Mouse (Mus musculus) bone marrow macrophage, adult 2 months (primary cell): ENCODE measurements around the gene Nfib. TPM values are rescaled to one million over a fixed set of nuclear protein-coding genes. Genes with fewer than 3 reads are reported as not detected.

Source experiments
- H3K27ac ChIP-seq: 2 replicates; pipeline ENCODE4 v1.5.1; 2012; ENCODE audit warnings: low read depth, low read length; ENCODE audit not compliant: insufficient read depth
- H3K4me1 ChIP-seq: 2 replicates; pipeline ENCODE4 v1.6.1; 2012; ENCODE audit warnings: low read length; ENCODE audit not compliant: control insufficient read depth, insufficient read depth
- H3K4me3 ChIP-seq: 2 replicates; pipeline ENCODE4 v1.5.1; 2012; ENCODE audit warnings: mild to moderate bottlenecking, low read length, moderate library complexity; ENCODE audit not compliant: insufficient read depth
- CTCF ChIP-seq: IDR thresholded peaks from 2 replicates; pipeline ENCODE4 v1.5.1; 2012; ENCODE audit warnings: low read depth, mild to moderate bottlenecking, low read length, moderate library complexity
- POLR2A ChIP-seq: IDR thresholded peaks from 2 replicates; pipeline ENCODE4 v1.6.1; 2012; ENCODE audit warnings: mild to moderate bottlenecking, low read depth, low read length, borderline replicate concordance
- polyA plus RNA-seq: library from polyadenylated mRNA; stranded (reverse); fragments of >200 nt; gene quantifications from 2 replicates; pipeline ENCODE4 v1.2.4, GENCODE M21; 2012; ENCODE audit not compliant: missing spikeins, insufficient read depth, insufficient read length

Nfib gene
- polyA plus RNA-seq, 1 experiment: 0.56 TPM

DNA sequence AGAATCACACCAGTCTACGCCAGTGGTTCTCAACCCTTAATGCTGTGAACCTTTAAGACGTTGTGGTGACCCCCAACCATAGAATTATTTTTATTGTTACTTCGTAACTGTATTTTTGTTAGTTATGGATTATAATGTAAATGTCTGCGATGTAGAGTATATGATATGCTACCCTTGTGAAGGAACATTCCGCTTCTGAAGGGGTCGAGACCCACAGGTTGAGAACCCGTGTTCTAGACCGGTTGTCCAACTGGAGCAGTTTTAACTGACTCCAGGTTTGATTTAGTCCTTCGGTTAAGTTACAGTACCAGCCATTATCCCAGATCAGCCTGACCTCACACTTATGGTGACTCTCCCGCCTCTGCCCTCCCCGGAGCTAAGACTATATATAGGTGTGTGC, 70.4 kb downstream of the Nfib start:
- no peaks in the 10 kb centered on the region for H3K4me1 ChIP-seq
- no peak overlapping the region for H3K27ac ChIP-seq
- no peak overlapping the region for H3K4me3 ChIP-seq
- no peak for TF ChIP-seq POLR2A
- TF ChIP-seq CTCF: no peak

DNA sequence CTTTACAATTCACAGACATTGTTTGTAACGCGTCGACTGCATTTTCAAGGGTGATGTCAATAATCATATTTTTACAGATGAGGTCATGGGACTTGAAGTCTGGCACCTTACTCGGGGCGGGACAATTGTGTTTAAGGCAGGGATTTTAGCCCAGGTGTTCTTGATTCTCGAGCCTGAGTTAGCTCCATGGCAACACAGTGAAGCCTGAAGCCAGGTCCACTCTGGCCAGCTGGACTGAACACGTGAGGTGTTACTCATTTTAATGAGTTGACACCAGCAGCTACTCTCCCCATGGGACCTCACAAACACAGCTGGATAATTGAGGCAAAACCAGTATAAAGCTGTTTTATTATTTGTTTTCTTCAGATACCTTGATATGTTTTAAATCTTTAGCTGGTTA, 71.2 kb downstream of the Nfib start:
- H3K4me3 ChIP-seq: no peak overlapping the region
- H3K27ac ChIP-seq: no peak overlapping the region

DNA sequence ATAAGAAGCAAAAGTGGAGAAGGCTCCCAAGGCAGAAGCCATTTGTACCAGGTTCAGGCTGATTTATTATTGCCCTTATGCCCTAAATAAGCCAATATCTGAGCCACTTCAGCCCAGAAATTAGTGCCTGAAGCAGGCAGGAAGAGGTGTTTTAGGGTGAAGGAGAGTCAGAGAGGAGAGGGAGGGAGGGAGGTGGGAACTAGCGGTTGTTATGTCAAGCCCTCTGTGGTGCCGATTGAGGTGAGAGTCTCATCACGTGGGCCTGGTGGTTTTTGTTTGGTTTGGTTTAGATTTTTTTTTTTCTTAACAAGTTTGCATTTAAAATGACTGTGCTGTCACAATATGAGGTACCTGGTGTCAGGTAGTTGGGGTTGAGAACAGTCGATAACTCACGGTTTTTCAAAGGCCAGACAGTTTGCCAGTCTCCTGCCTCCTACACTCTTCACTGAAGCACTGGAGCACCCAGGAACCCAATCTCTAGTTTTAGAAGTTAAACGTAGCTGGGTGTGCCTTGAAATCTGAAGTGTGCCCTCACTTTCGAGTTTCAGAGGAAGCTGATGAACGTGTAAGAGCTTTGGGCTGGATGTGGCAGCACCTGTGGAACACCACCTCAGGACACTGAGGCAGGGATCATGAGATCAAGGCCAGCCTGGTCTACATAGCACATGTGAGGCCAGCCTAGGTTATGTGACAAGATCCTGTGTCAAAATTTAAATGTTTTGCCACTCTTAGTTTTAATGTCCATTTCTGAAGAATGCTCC, 81.1 kb downstream of the Nfib start:
- TF ChIP-seq POLR2A (no peak), CTCF (no peak)
- Histone ChIP-seq H3K4me1 (no peaks in the 10 kb centered on the region), H3K4me3 (no peak overlapping the region), H3K27ac (no peak overlapping the region)

More for the DNA sequence above, 71.2 kb downstream of the Nfib start:
- TF ChIP-seq CTCF (no peak), POLR2A (no peak)
- H3K4me1 ChIP-seq: no peaks in the 10 kb centered on the region

DNA sequence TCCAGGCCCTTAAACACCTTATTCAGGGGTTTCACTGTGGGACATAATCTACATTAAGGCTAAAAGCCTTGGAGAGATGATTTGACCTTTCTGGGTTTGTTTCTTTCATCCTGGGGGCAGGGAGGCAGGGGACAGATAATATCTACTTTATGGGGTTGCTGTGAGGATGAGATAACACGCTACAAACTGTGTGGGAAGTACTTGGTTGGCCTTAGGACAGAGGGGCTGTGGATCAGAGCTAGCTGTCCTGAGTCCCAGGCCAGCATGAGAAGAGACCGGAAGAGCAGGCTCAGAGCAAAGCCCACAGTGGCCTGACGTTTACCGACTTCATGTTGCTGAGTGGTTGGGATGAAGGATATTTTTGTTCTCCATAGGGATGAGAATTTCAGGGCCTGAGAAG, 81.7 kb downstream of the Nfib start:
- TF ChIP-seq CTCF (no peak), POLR2A (no peak)
- H3K27ac ChIP-seq: no peak overlapping the region
- H3K4me3 ChIP-seq: no peak overlapping the region
- no peaks in the 10 kb centered on the region for H3K4me1 ChIP-seq

DNA sequence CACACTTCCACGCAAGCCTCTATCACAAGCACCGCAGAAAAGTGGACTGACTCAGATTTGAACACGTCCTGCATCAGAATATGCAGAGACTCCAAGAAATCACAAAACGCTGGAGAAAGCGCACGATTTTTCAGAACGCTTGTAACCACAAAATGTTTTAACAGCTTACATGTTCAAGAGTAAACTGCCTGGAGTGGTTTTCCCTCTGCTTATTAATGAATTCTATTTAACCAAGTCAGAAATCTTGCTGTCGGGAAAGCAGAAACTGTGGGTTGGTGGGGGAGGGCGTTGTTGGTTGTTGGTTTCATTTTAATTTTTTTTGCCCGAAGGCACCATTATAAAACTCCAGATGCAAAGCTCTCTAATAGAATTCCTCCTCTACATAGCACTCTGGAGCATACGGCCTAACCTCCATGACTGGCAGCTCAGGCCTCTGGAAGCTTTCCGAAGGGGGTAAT, 82.4 kb downstream of the Nfib start:
- Histone ChIP-seq H3K4me3 (no peak overlapping the region), H3K4me1 (no peaks in the 10 kb centered on the region), H3K27ac (no peak overlapping the region)
- TF ChIP-seq CTCF (no peak), POLR2A (no peak)

DNA sequence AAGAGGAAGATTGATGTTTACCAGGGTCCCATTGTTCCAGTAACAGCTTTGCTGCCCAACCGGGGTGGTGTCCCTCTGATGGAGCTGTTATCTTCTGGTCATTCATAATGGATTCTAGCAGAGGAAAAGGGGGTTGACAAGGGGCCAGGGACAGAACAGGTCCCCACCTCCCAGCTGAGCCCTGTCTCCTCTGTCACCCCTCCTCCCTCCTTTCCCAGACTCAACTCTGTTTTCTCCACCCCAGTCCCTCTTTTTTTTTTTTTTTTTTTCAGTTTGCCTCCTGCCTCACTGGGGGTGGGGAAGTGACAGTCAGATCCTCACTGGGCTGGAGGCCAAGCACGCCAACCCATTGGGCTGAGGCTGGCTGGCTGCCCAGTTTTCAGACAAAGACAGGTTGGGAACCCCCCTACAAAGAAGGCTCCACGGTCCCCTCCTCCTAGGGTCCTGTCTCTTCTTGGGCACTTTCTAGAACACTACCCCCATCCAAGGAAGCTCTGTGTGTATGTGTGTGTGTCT, 83.2 kb downstream of the Nfib start:
- Histone ChIP-seq H3K4me1 (no peaks in the 10 kb centered on the region), H3K27ac (no peak overlapping the region), H3K4me3 (no peak overlapping the region)
- TF ChIP-seq POLR2A: no peak
- TF ChIP-seq CTCF: no peak

DNA sequence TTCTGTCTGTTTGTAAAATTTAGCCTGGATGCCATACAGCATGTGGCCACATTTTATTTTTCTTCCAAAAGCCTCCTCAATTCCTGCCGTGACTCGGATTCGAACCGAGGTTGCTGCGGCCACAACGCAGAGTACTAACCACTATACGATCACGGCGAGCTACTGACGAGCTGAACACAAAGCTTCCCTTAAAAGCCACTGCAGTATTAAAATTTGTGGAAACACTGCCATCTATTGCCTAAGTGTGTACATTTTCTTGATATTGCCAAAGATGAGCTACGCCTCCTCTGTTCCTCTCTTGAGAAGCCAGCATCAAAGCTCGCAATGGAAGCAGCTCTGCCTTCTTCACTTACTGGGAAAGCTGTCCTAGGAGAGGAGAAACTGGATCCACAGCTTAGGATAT, 86.0 kb downstream of the Nfib start:
- Histone ChIP-seq H3K4me3 (no peak overlapping the region), H3K27ac (no peak overlapping the region), H3K4me1 (no peaks in the 10 kb centered on the region)
- TF ChIP-seq POLR2A (no peak), CTCF (no peak)

DNA sequence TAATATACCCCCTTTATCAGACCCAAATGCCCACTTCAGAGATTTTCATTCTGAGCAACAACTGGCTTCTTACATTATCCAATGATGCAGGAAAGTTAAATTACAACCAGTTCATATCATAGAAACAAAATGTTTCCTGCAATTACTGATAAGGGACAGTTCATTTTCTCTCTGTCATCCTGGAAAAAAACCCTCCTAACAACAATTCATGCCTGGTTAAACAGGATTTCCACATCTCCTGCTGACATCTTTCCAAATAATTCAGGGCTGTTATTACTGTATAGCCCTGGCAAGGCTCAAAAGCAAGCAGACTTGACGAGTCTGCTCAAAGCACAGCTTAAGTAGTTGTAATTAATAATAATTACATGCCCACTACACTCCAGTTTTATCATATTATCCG, 86.5 kb downstream of the Nfib start:
- TF ChIP-seq POLR2A: no peak
- TF ChIP-seq CTCF: no peak
- H3K27ac ChIP-seq: no peak overlapping the region
- no peak overlapping the region for H3K4me3 ChIP-seq
- no peaks in the 10 kb centered on the region for H3K4me1 ChIP-seq

DNA sequence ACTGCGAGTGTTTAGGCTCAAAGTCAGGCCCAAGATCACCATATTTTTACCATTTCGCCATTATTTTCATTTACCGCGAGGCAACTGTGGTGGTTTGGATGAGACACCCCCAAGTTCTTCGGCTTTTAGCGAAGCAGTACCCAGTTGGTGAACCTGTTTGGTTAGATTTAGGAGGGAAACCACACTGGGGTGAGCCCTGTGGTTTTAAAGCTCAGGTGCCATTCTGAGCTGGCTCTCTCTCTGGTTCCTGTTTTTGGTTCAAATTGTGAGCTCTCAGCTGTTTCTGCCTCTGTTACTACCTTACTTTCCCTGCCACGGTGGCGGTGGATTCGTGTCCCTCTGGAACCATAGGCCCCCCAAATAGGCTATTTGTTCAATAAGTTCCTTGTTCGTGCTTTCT, 88.3 kb downstream of the Nfib start:
- Histone ChIP-seq H3K4me1 (no peaks in the 10 kb centered on the region), H3K4me3 (no peak overlapping the region), H3K27ac (no peak overlapping the region)
- TF ChIP-seq POLR2A: no peak
- TF ChIP-seq CTCF: no peak

DNA sequence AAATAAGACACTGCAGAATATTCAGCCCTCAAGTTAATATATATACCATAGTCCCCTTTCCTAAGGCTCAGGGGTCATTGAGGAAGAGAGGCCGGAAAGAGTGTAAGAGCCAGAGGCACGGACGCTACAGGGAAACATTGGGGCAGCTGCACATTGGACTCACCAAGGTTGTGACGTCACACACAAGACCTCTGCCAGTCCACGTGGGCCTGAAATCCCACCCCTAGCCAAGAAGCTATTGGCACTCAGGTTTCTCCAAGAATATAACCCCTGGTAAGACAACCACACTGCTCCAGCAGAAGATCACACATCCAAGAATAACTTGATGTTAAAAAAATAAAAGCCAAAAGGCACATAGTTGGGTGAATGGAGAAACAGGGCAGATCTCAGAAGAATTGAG, 89.8 kb downstream of the Nfib start:
- Histone ChIP-seq H3K4me1 (no peaks in the 10 kb centered on the region), H3K27ac (no peak overlapping the region), H3K4me3 (no peak overlapping the region)
- TF ChIP-seq CTCF (no peak), POLR2A (no peak)

DNA sequence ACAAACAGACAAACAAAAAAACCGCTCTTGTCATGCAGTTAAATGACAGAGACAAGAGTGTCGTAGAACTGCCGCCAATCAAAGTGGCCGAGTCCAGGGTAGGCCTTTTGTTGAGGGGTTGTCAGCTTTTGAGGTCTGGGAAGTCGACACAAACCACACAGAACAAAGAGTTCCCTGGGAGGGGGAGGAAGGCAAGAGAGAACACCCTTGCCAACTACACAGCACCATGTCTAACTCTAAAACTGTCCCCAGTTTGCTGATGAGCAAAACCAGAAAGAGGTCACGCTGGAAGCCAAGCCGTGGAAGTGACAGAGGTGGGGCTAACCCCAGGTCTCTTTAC, 91.1 kb downstream of the Nfib start:
- TF ChIP-seq CTCF (no peak), POLR2A (no peak)
- H3K27ac ChIP-seq: no peak overlapping the region
- H3K4me3 ChIP-seq: no peak overlapping the region
- no peaks in the 10 kb centered on the region for H3K4me1 ChIP-seq
